Mouse (Mus musculus) heart, adult 2 months (tissue): Measurements from ENCODE around the gene Tgtp1.
"Not testable (repeated sequence)": the region's sequence is repeated elsewhere in the genome, so short reads cannot be mapped to it uniquely, and the experiment has no call there.

ENCODE experiments used
- CTCF ChIP-seq: fragments of 200-600 bp; IDR thresholded peaks from 2 replicates; pipeline ENCODE4 v1.8.1; 2022; ENCODE audit warnings: antibody characterized with exemption, mild to moderate bottlenecking, moderate library complexity
- EP300 ChIP-seq: fragments of 200-500 bp; IDR thresholded peaks from 2 replicates; pipeline ENCODE4 v1.6.1; 2011; ENCODE audit warnings: low read depth, low read length, control low read depth; ENCODE audit not compliant: insufficient read depth
- POLR2A ChIP-seq: fragments of 200-500 bp; IDR thresholded peaks from 2 replicates; pipeline ENCODE4 v1.6.1; 2011; ENCODE audit warnings: mild to moderate bottlenecking, low read depth, low read length, control low read depth; ENCODE audit not compliant: insufficient read depth

DNA sequence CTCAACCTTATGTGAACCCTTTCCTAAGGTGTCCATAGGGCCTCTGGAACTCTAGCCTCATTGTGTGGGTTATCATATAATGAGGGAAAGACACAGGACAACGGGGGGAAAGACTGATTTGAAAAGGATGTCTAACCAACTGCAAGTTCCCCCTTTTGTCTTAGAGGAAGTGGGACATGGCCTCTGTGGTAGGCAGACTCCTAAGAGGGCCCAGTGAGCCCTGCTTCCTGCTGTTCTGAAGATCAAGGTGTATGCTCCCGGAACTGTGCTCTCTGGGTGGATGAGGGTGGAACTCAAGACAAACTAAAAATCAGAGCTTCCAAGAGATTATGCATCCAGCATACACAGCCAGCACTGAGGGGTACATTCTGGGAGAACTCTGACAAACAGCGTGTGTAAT lies 5.8 kb downstream of the Tgtp1 start:
- TF ChIP-seq CTCF, EP300, POLR2A: not testable (repeated sequence)
